8 mouse cellular contexts compared by ENCODE assay signal in genomic region chr3:36495436-36495835, GRCm38 (mm10). TPM values are rescaled to one million over a fixed set of nuclear protein-coding genes. Genes with fewer than 3 reads are reported as not detected.
DNase-seq lines count a peak whose midpoint lies in the region; ATAC-seq lines count a peak whose summit lies in the region.

No protein-coding gene starts in this region.

- peak; percentile 62 for DNase-seq in T-cell, adult 2 months (ENCODE audit: low spot score)
- peak; percentile 88 to 91 for DNase-seq in cerebellum, postnatal 36 days
- DNase-seq in gastrocnemius, postnatal 10 days, result peak; percentile 95
- peak; percentile 88 for DNase-seq in induced T-regulatory cell, adult 2 months (ENCODE audit: low read depth)
- DNase-seq in left cerebral cortex, adult 8-10 months (ENCODE audit: low spot score in 2 of 2), result peak; percentile 66 to 91
- peak; percentile 95 for DNase-seq in right cerebral cortex, postnatal 14 days
- DNase-seq in urinary bladder, postnatal 36 days (ENCODE audit: low spot score in 2 of 2), result peak; percentile 83 to 91

- peak; percentile 92 for ATAC-seq in megakaryocyte-erythroid progenitor cell, adult 5-6 weeks (replicated peaks; ENCODE audit: low FRiP score, low TSS enrichment, poor library complexity, severe bottlenecking)

RNA-seq across cellular contexts. Expression of gene 1810062G17Rik, which starts 19.7 kb away (rescaled TPM):
- total RNA-seq in gastrocnemius, postnatal 10 days (2021), result 1 to 10 TPM in 1 of 2 experiments, under 1 TPM in 1; 0.59 to 1.1 TPM
- under 1 TPM in 1 of 4 experiments, not detected in 3; 0.50 TPM for total RNA-seq in left cerebral cortex, adult 8-10 months (2022)
- total RNA-seq in megakaryocyte-erythroid progenitor cell, adult 5-6 weeks (2014; fragmentation: Nextera tagmentation), result 1.1 TPM in 1 of 2 replicates, not detected in the other
- 3.0 TPM in 1 of 2 replicates, not detected in the other for total RNA-seq in megakaryocyte-erythroid progenitor cell, adult 5-6 weeks (2017)

RNA-seq across cellular contexts. Expression of gene Anxa5, which starts 19.7 kb away (rescaled TPM):
- total RNA-seq in gastrocnemius, postnatal 10 days (2021), result 100 to 1,000 TPM; 120 to 161 TPM
- total RNA-seq in left cerebral cortex, adult 8-10 months (2022), result 10 to 100 TPM; 71.4 to 98.2 (median 85.5) TPM
- 7.1 and 9.9 TPM in 2 replicates for total RNA-seq in megakaryocyte-erythroid progenitor cell, adult 5-6 weeks (2014; fragmentation: Nextera tagmentation)
- total RNA-seq in megakaryocyte-erythroid progenitor cell, adult 5-6 weeks (2017), result 16.3 and 26.3 TPM in 2 replicates

RNA-seq across cellular contexts. Expression of gene Gm11549, which starts 26.2 kb away (rescaled TPM):
- total RNA-seq in gastrocnemius, postnatal 10 days (2021), result under 1 TPM; 0.19 to 0.23 TPM
- 10 to 100 TPM; 24.5 to 30.0 (median 28.1) TPM for total RNA-seq in left cerebral cortex, adult 8-10 months (2022)
- not detected in 2 replicates for total RNA-seq in megakaryocyte-erythroid progenitor cell, adult 5-6 weeks (2014; fragmentation: Nextera tagmentation)
- total RNA-seq in megakaryocyte-erythroid progenitor cell, adult 5-6 weeks (2017), result not detected in 2 replicates

RNA-seq across cellular contexts. Expression of gene Exosc9, which starts 57.0 kb away (rescaled TPM):
- total RNA-seq in gastrocnemius, postnatal 10 days (2021), result 10 to 100 TPM; 23.1 to 24.5 TPM
- 10 to 100 TPM; 40.6 to 42.9 (median 40.8) TPM for total RNA-seq in left cerebral cortex, adult 8-10 months (2022)
- total RNA-seq in megakaryocyte-erythroid progenitor cell, adult 5-6 weeks (2014; fragmentation: Nextera tagmentation), result 57.8 and 68.1 TPM in 2 replicates
- 117 and 135 TPM in 2 replicates for total RNA-seq in megakaryocyte-erythroid progenitor cell, adult 5-6 weeks (2017)

Comparison
In these comparisons a context has a peak if more than half of its experiments do, and no peak if none do; other contexts are left out.
1. Peak in every context shown above with its lines: DNase-seq and ATAC-seq.
2. RNA of gene Gm11549, which starts 26.2 kb away (total RNA-seq): 24.5 to 30.0 TPM in left cerebral cortex, adult 8-10 months; 0.19 to 0.23 TPM in gastrocnemius, postnatal 10 days and not detected in megakaryocyte-erythroid progenitor cell, adult 5-6 weeks; every median in the first group is over 10 times any median in the second.